Mouse (Mus musculus) spleen, postnatal 4 days (tissue): ENCODE results near the gene Npepl1.

Experiments
- DNase-seq, 2 experiments: peaks; one replicate each; pipeline ENCODE4 v3.0.0; 2022; ENCODE audit warnings: low spot score in 2 of 2

Gene Npepl1

DNA sequence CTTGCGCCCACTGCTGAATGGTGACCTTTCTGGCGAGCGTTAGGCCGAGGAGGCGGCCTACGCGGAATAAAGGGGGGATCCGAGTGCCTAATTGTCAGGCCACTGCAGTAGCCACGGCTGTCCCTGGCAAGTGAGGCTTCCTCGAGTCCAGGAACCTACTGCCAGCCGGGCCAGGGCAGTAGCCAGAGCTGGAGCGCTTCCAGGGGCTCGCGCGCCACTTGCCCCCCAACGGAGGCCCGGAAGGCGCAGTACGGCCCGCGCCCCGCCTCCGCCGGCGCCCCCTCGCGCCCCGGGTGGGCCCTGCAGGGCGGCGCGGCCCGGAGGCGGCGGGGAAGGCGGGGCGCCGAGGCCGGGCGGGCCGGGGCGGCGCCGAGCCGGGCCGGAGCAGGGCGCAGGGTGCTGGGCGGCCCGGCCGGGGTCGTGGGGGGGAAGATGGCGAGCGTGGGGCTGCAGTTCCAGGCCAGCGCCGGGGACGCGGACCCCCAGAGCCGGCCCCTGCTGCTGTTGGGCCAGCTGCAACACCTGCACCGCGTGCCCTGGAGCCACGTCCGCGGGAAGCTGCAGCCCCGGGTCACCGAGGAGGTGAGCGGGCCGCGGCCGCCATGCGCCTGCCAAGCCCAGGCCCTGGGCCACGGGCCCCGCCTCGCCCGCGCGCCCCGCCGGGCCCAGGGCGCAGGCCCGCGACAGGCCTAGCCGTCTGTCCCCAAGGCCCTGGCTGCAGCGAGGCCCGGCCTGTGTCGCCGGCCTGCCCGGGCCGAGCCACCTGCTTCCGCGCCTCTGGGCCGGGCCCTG is at the start of gene Npepl1:
Gene Npepl1 (plus strand): TSS at position 359 of the 792 bp plus-strand sequence.
- DNase-seq, result peak; percentile 55 to 84

DNA sequence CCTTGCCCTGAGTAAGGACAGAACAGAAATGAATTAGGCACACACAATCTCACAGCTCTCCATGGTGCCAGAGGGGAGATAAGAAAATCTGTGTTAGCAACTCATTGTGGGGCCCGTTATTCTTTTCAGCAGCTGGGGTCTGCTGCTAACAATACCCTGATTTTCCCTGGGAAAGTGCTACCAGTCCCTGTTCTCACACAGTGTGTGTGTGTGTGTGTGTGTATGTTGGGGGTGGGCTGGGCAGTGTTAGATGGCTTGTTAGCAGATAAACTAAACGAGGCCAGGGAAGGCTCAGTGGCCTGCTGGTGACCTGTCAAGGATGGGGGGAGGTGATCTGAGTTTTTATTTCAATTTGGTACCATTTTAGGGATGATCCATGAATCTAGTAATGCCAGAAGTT is 48.9 kb upstream of the Npepl1 start:
- no peak for DNase-seq

DNA sequence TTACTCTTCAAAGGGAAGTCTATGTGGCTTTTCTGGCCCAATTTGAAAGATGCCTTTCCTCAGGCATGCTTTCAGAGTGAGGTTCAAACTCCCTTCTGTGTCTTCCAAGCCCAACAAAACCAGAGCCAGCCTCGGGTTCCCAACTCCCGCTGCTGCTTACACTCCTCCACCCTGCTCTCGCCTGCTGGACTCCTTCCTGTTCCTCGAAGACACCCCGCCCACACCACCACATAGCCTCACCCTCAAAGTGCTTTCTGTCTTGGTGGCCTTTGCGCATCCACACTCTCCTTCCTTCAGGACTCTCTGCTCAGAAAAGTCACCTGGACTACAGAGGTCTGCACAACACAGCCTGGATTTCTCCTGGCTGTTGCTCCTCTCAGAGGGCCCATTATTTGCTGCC is 47.1 kb upstream of the Npepl1 start:
- DNase-seq, result no peak

DNA sequence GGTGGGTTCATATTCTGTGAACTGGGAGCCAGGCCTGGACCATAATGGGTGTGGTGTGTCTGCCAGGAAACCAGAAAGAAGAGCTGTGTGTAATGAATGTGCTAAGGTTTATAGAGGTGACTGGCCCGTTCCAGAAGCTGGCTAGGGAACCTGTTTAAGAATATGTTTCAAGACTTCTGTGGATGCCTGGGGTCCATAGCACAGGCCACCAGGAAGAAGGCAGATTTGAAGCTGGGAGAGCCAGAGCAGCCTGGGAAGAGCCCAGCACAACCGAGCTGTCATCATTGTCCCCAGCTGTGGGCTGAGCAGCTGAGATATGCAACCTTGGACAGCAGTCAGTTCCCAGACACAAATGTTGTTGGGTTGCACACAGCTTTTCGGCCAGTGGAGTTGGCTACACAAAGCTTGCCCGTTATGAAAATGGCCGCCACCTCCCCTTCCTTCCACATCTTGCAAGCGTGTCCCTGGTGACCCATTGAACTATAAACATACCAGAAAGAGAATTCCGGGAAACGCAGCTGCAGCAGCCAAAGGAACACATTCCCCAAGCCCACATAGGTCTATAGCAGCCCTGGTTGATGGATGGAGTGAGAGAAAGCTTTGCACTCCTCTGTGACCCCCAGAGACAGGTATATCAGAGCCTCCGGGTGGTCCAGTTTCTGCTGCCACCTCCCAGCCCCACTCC is 46.5 kb upstream of the Npepl1 start:
- DNase-seq, result no peak

DNA sequence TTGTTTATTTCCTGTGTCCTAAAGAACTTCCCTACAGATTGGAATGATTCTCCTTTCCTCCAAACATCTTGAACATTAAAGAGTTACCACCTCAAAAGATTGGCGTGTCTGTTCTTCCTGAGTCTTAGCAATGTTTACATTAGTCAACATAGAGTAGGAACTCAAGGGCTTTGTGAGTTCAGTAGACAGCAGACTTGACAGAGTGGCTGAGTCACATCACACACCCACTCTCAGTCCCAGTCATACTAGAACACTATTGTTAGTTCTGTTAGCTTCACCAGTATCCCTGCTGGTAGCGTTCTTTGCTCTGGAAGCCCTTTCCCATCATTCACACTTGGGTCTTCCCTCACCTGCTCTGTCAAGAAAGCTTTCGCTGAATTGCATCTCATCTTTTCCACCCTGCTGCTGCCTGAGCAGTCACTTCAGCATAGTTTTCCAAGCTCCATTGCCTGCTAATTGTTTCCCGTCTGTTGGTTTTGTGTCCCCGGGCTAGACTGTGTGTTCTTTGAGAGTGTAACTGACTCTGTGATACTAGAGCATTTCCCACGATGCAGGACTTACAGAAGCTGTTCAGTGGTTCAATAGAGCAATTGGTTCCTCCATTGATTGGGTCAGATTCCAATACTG is 42.2 kb upstream of the Npepl1 start:
- no peak for DNase-seq

DNA sequence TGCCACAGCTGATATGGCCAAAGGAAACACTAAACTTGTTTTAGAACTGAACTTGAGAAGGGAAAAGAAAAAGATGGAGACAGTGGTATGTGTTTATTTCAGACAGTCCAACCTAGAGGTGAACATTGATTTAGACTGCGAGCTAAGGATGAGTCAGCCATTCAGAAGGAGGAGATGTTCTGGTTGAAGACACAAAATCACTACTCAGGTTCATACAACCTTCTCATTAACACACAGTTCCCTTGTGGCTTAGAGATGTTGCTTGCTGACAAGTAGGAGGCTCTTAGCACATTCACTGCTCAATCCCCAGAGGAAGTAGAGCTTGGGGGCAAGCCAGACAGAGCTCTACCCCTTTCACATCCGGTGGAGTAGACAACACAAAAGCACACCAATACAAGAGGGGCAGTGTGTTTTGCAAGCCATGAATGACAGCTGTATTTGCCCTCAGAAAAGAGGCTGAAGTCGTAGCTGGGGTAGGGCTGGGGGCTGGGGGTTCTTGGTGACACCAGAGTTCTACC is 40.6 kb upstream of the Npepl1 start:
- no peak for DNase-seq

DNA sequence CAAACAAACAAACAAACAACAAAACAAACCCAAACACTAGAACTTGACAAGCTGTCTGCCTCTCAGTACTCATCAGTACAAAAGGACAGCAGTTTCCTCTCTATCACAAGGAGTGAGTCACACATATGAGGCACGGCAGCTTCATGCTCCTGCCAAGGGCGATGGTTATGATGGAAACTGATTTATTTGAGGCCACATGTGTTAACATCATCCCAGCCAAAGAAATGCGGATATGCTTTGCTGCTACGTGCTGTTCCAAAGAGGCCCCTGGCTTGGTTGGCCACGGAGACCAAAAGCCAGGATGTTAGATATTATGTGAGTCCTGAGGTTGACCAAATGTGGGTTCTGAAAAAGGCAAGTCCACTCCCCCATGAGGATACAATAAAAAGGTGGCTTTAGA is 38.7 kb upstream of the Npepl1 start:
- DNase-seq, result no peak

DNA sequence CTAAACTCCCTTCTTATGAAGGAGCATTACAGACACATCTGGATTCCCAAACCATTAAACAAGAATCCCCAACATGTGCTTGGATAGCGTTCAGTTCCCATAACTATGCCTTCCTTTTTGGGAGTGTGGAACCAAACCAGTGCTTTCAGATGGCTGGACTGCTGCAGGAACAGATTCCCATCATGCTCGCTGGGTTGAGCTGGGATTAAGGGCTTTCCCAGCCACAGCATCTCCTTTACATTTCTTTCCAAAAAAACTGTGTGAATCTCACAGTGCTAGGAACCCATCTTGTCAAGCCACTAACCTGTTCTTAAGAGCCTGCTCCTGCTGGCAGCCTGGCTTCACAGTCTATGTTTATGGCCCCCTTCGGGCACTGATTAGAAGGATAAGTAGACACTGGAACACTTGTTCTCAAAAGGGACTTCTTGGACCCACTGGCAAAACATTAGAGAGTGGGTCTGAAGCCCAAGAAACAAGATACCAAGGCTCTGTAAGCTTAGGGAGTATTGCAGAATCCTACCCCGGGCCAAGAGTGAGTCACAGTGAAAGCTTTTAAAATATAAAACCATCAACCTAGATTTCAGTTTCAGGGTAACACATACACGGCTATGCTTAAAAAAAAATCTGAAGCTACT is 36.9 kb upstream of the Npepl1 start:
- no peak for DNase-seq

DNA sequence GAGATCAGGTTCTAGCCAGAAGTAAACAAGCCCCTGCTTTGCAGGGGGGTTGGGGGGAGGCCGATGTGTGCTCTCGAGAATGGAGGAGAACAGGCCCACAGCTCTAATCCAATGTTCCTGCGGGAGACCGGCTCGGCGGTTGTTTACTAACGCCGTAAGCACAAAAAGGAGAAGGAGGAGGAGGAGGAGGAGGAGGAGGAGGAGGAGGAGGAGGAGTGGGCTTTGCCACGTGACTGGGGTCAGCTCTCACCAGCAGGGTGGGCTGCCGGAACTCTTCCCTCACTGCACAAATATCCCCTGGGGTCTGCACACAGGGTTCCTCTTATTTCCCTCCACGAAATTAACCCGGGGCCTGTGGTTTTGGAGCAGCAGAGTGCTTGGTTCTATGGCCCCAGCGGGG is 35.5 kb upstream of the Npepl1 start:
- DNase-seq, result no peak

DNA sequence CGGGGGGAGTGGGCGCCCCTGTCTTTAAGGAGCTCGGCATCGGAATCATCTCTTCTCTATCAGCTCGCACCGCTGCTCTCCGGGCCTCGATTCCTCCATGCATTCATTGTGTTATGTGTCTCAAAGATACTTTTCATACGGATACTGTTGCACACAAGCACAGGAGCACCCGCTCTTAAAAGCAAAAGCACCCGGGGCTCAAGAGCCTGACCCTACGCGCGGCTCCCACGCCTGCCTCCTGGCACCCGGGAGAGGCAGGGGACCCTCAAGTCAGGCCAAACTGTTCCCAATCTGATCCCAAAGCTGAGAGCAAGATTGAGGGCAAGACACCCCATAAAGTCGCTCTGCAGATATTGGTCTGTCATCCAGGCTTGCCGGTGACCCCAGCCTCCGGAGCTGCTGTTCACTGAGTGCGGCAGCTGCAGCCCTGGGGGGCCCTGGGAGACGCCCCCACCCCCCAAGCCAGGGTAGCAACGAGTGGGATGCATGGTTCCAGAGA is 35.0 kb upstream of the Npepl1 start:
- peak in 1 of 2 experiments; percentile 67 for DNase-seq

DNA sequence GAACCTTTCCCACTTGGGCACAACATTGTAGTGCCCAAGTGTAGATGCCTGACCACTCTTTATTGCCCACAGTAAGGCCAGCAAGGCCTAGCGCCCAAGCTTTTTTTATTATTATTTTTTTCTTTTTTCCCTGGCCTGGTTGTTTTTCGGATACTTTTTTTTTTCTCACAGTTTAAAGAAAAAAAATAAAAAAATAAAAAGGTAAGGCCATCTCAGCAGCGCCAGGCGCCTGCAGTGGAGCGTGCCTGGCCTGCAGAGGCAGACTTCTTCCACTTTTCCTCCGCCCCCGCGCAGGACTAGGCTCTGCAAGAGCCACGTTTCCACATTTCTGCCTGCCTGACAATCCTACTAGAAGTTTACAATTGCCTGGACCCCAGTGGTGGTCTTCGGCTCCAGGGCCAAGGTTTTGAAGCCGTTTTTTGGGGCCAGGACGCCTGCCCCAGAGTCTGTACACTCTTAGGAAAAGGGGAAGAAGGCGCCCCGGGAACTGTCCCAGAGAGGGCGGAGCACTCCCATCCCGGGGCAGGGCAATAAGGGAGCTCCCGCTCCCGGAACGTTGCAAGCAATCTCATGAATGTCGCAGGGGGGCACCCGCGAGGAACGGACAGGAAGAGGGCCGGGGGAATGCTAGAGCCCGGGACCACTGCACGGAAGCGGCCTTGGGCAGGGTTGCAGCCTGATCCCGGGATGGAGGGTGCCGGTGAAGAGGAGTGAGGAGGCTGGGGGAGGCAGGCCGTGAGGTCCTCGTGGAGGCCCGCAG is 34.3 kb upstream of the Npepl1 start, which contains the start of gene Stx16:
Gene Stx16 (plus strand): TSS at position 636 of the 760 bp plus-strand sequence.
- DNase-seq, result peak; percentile 87 to 93

DNA sequence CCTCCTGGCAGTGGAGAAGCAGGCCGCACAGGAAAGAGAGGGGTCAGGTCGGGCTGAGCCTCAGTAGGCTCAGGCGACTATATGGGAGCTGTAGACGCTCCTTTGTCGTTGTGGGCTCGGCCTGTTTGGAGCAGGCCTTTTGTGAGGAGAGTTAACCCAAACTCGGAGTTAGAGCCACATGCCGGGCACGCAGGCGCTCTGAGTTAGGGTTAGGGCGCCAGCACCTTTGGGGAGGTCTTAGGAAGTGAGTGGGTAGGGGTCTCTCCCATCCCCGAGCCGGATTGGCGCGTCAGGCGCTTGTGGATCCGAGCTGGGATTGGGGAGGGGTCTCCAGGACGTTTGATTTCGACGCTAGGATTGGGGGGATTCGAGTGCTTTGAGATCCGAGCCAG is 33.7 kb upstream of the Npepl1 start:
- DNase-seq, result no peak

DNA sequence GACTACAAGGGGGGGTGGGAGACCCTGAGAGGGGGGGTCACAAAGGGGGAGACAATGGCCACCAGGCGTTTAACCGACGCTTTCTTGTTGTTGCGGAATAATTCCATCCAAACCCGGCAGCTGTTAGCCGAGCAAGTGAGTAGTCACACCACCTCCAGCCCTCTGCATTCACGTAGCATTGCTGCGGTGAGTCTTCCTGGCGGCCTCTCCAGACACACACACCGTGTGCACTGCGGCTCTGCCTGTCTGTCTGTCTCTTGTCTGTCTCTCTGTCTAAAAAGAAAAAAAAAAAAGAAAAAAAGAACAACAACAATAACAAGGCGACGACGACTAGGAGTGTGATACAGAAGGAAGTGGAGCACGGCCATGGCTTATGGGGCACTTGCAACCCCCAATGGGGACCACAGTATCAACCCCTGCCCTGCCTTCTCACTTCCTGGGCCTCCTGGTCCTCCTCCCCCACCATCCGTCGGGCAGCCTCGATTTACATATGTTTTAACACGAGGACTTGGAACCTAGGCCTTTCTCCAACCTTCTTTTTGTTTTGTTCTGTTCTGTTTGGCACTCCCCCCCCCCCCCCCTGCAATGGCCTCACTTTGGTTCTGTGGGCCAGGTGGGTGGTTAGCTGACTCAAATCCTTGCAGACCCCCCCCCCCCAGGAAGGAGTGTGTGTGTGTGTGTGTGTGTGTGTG is 33.0 kb upstream of the Npepl1 start:
- peak; percentile 53 to 77 for DNase-seq

DNA sequence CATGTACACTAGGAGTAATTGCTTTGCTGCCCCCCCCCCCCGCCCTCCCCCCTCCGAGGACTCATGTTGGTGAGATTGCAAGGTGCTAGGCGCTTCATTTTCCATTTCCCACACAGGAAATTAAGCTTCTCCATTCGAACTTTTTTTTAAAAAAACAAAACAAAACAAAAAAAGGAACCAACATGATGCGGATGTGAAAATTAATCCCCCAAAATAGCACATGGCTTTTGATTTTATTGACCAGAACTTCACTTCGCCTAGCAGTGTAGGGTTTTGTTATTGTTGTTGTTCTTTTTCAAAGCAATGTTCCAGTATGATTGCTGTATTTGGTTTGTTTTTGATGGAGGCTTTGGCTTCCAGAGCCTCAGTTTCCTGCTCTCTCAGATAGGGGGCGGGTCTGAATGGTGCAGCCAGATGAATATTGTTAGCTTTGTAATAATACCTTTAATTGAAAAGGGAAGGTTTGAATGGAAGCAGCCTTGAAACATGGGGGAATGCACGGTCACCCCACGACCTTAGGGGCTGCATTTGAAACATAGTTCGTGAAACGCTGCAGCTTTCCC is 32.3 kb upstream of the Npepl1 start:
- DNase-seq, result no peak

DNA sequence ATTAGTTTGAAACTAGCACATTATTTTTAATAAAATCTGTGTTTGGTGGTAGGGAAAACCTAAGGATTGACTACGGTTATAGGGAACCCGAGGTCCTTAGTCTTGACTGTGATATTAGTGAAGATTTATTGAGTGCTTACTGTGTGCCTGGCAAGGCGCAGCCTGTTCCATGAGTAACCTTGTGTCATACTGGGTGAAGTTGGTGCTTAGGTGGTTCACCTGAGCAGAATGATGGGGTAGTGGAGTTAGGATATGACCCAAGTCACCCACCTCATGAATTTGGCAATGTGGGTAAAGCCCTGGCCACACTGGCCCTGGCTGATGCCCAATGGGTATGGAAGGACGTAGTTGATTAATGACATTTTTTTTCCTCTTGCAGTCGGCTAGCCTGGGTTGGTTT is 28.3 kb upstream of the Npepl1 start:
- DNase-seq, result no peak

DNA sequence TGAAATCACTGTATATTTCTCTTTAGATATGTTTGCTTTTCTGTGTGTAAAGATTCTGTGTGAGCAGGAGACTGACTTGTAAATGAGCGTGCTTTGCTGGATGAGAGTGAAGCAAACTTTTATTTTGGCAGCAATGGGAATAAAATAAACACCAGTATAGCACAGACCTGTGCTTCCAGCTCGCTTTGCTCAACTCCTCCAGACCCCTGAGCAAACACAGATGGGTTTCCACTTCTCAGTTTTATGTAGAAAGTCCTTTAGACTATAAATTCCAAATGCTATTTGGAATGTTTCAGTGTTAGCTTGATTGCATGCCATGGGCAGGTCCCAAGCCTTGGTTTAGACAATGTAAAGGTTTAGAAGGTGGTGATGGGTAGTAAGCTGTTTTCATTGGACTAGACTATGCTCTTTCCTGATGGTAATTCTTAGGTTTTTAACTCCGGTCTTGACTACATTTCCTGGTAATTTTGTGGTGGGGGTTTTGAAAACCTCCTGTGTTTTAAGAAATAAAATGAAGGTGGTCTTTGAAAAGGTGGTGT is 27.7 kb upstream of the Npepl1 start:
- DNase-seq, result no peak

DNA sequence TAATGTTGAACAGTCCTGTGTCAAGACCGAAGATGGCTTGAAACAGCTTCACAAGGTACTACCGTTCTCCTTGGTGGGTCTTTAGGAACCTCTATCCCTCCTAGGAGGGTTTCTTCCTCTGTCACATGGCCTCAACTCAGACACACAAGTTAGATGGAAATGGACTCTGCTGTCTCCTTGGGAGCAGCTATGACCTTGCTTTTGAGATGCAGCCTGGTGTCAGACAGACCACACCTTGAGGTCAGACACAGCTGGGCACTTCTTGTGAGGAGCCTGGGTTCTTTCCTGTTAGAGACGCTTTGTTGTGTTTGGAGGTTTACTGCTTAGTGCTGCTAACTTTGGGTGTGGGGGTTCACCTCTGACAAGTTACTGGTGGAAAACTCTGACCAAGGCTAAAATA is 15.1 kb upstream of the Npepl1 start:
- no peak for DNase-seq

DNA sequence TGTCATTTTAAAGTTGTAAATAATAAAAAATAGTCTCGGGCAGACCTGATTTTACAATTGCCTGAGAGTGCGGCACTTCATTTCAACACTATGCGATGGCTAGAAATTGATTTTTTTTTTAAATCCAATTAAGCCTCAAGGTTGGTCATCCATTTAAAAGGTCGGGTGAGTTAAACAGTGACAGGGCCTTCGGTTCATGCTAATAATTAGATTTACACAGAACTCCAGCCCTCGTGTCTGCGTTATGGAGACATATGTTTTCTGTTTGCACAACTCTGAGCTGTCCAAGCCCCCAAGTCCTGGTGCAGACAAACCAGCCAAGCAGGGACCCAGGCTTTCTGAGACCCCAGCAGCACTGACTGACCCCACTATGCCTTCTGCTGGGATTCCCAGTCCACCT is 7.8 kb upstream of the Npepl1 start:
- no peak for DNase-seq

DNA sequence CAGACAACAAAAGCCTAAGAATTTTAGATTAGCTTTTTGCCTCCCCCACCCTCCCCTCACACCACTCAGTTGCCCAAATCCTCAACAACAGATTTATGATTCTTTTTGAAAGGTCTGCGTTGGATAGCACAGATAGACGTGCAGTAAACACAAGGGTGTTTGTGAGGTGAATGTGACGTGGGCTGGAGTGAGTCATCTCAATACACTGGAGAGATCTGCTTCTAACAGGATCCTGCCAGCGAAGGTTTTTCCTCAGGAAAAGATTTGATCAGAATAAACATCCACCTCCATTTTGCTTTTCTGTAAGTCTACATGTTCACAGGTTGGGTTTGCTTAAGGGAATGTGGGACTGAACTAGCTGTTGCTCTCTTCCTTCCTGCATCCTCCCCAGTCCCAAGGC is 6.6 kb upstream of the Npepl1 start:
- no peak for DNase-seq

DNA sequence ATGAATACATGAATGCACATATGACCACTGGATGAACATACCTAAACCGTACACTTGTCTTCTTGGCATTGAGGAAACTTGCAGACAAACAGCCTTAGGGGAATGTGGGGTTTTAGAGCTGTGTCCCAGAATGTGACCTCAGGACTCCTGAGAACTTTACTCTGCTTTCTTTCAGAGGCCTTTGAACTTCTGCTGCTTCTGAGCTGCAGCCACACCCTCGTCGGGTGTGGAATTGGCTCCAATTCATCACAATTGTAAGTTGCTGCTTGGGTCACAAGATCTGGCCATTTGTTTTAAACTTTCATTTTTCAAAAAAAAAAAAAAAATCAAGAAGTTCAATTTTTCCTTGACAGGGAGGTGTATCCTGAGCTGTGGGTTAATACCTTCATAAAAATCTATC is 2.8 kb upstream of the Npepl1 start:
- DNase-seq, result no peak
